Mouse (Mus musculus) heart, adult 11 months (tissue): ENCODE measurements around the gene Pih1d1.

Source experiments
- DNase-seq: peaks from one replicate; pipeline ENCODE4 v3.0.0; 2022

The Pih1d1 gene

GRCm38 (mm10) chr7:45195341-45196175, 41.5 kb downstream of the Pih1d1 start:
- no peak for DNase-seq

GRCm38 (mm10) chr7:45196176-45196535, 42.1 kb downstream of the Pih1d1 start:
- DNase-seq = no peak

- DNase-seq = no peak
Measured at GRCm38 (mm10) chr7:45196994-45197393, 42.9 kb downstream of the Pih1d1 start.

GRCm38 (mm10) chr7:45198435-45198834, 44.3 kb downstream of the Pih1d1 start:
- peak; percentile 94 for DNase-seq

GRCm38 (mm10) chr7:45198961-45199360, 44.9 kb downstream of the Pih1d1 start:
- DNase-seq = no peak

- DNase-seq = no peak
Measured at GRCm38 (mm10) chr7:45202654-45203053, 48.6 kb downstream of the Pih1d1 start.

- DNase-seq = peak; percentile 99
Measured at GRCm38 (mm10) chr7:45204380-45205143, 50.5 kb downstream of the Pih1d1 start, which contains the start of gene Ccdc155. Gene Ccdc155 (minus strand): TSS chr7:45204892.

GRCm38 (mm10) chr7:45208260-45208659, 54.2 kb downstream of the Pih1d1 start:
- DNase-seq = no peak
